In the genomic region with DNA sequence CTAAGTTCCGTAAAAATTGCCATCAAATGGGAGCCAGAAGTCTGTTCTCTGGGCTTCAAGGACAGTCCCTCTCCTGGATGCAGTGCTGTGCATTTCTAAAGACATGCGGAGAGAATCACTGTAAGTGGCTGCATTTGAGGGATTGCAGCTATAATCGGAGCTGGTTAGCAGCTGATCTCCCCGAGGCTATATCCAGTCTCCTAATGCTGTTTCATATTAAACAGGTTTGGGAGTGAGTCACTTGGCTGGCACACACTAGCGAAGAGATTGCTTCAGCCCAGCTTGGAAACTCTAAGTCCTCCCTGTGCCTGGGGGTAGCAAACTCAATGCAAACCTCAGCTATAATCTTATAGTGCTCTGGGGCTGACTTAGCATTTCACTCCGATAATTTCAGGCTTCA, we compare ENCODE assay signal across 8 mouse cellular contexts. TPM values are rescaled to one million over a fixed set of nuclear protein-coding genes. Genes with fewer than 3 reads are reported as not detected.
DNase-seq lines count a peak whose midpoint lies in the region; ATAC-seq and TF ChIP-seq lines count a peak whose summit lies in the region.

No protein-coding gene starts in this region.

- peaks cover 14% of the 10 kb centered on the region; the same call in 1 of the 2 replicates for H3K4me1 ChIP-seq in forebrain, embryonic 13.5 days
- H3K4me1 ChIP-seq in forebrain, embryonic 12.5 days: no peaks in the 10 kb centered on the region; the same call in 1 of the 2 replicates
- H3K4me1 ChIP-seq in hindbrain, embryonic 13.5 days (replicated peaks): peaks cover 22% of the 10 kb centered on the region
- peaks cover 19% of the 10 kb centered on the region for H3K4me1 ChIP-seq in limb, embryonic 15.5 days
- no peaks in the 10 kb centered on the region for H3K4me1 ChIP-seq in liver, embryonic 11.5 days (replicated peaks; ENCODE audit: control insufficient read depth, insufficient read depth, low read length)

- CTCF ChIA-PET in Patski (lab: Charles Lee): interaction anchor here (1.3 to 1.6 kb wide), 2 partner anchors 10 to 49 kb away, joined by 3 to 7 read pairs; no protein-coding TSS in a partner anchor

- no peak for TF ChIP-seq CTCF in Patski (IDR thresholded peaks at IDR 0.05)

- no peaks in the 10 kb centered on the region for H3K36me3 ChIP-seq in forebrain, embryonic 13.5 days (ENCODE audit: poor library complexity, severe bottlenecking)
- no peaks in the 10 kb centered on the region for H3K36me3 ChIP-seq in forebrain, embryonic 12.5 days (replicated peaks)
- no peaks in the 10 kb centered on the region for H3K36me3 ChIP-seq in hindbrain, embryonic 13.5 days
- no peaks in the 10 kb centered on the region for H3K36me3 ChIP-seq in limb, embryonic 15.5 days
- H3K36me3 ChIP-seq in liver, embryonic 11.5 days (ENCODE audit: control insufficient read depth, insufficient read depth, low read length): no peaks in the 10 kb centered on the region

- H3K4me3 ChIP-seq in forebrain, embryonic 13.5 days: no peak overlapping the region
- no peak overlapping the region for H3K4me3 ChIP-seq in forebrain, embryonic 12.5 days (replicated peaks)
- H3K4me3 ChIP-seq in hindbrain, embryonic 13.5 days: no peak overlapping the region
- no peak overlapping the region for H3K4me3 ChIP-seq in limb, embryonic 15.5 days
- no peak overlapping the region for H3K4me3 ChIP-seq in liver, embryonic 11.5 days (ENCODE audit: low read depth, low read length)

- in situ Hi-C loops in Patski (cut with MboI; ENCODE audit: low pct_unique_long_range_greater_than_20kb): loop anchor here (10.0 kb wide), 1 partner anchor 231 kb away; the partner anchor contains the start of gene Pccb

- no peaks in the 10 kb centered on the region for H3K27me3 ChIP-seq in forebrain, embryonic 13.5 days
- H3K27me3 ChIP-seq in forebrain, embryonic 12.5 days: no peaks in the 10 kb centered on the region
- no peaks in the 10 kb centered on the region for H3K27me3 ChIP-seq in Patski
- H3K27me3 ChIP-seq in hindbrain, embryonic 13.5 days: no peaks in the 10 kb centered on the region
- H3K27me3 ChIP-seq in limb, embryonic 15.5 days: no peaks in the 10 kb centered on the region
- H3K27me3 ChIP-seq in liver, embryonic 11.5 days (replicated peaks; ENCODE audit: control insufficient read depth, insufficient read depth, low read length): no peaks in the 10 kb centered on the region

- 0 out of 2 replicates have a peak overlapping the region, but pooled peaks have one; percentile 7 for H3K27ac ChIP-seq in forebrain, embryonic 13.5 days
- no peak overlapping the region for H3K27ac ChIP-seq in forebrain, embryonic 12.5 days
- peak overlapping the region; percentile 81 for H3K27ac ChIP-seq in hindbrain, embryonic 13.5 days
- H3K27ac ChIP-seq in limb, embryonic 15.5 days: 0 out of 2 replicates have a peak overlapping the region, but pooled peaks have one; percentile 33
- H3K27ac ChIP-seq in liver, embryonic 11.5 days (ENCODE audit: low read depth, low read length): no peak overlapping the region

- 63% methylated on average over 6 of the region's 6 CpGs for WGBS in forebrain, embryonic 13.5 days
- WGBS in forebrain, embryonic 12.5 days: 62% methylated on average over 6 of the region's 6 CpGs
- 51% methylated on average over 6 of the region's 6 CpGs for WGBS in hindbrain, embryonic 13.5 days
- 15% methylated on average over 6 of the region's 6 CpGs for WGBS in limb, embryonic 15.5 days
- 76% methylated on average over 6 of the region's 6 CpGs for WGBS in liver, embryonic 11.5 days

- 0 out of 2 replicates have a peak, but pooled peaks have one; percentile 38 for ATAC-seq in forebrain, embryonic 13.5 days
- ATAC-seq in forebrain, embryonic 12.5 days (ENCODE audit: low FRiP score): no peak
- ATAC-seq in Patski: peak; percentile 95
- peak; percentile 86 for ATAC-seq in hindbrain, embryonic 13.5 days (ENCODE audit: low FRiP score)
- peak; percentile 82; the same call in 1 of the 2 replicates for ATAC-seq in limb, embryonic 15.5 days (ENCODE audit: insufficient number of reproducible peaks, low FRiP score, low TSS enrichment, low read depth)
- no peak for ATAC-seq in liver, embryonic 11.5 days (replicated peaks; ENCODE audit: low FRiP score)

- H3K9me3 ChIP-seq in forebrain, embryonic 13.5 days (replicated peaks): no peaks in the 10 kb centered on the region
- no peaks in the 10 kb centered on the region for H3K9me3 ChIP-seq in forebrain, embryonic 12.5 days
- no peaks in the 10 kb centered on the region for H3K9me3 ChIP-seq in hindbrain, embryonic 13.5 days
- H3K9me3 ChIP-seq in limb, embryonic 15.5 days: no peaks in the 10 kb centered on the region
- H3K9me3 ChIP-seq in liver, embryonic 11.5 days (ENCODE audit: control insufficient read depth, low read length): no peaks in the 10 kb centered on the region

- POLR2A ChIA-PET in Patski (lab: Charles Lee): interaction anchor here (0.6 to 1.0 kb wide), 4 partner anchors 10 to 21 kb away, joined by 3 to 7 read pairs (median 3); no protein-coding TSS in a partner anchor

- H3K9ac ChIP-seq in forebrain, embryonic 13.5 days: no peak overlapping the region
- H3K9ac ChIP-seq in forebrain, embryonic 12.5 days: no peak overlapping the region
- H3K9ac ChIP-seq in hindbrain, embryonic 13.5 days: no peak overlapping the region
- H3K9ac ChIP-seq in limb, embryonic 15.5 days: no peak overlapping the region
- no peak overlapping the region for H3K9ac ChIP-seq in liver, embryonic 11.5 days (ENCODE audit: low read depth, low read length)

- no peak overlapping the region for H3K4me2 ChIP-seq in forebrain, embryonic 13.5 days
- H3K4me2 ChIP-seq in forebrain, embryonic 12.5 days: no peak overlapping the region
- peak overlapping the region; percentile 29; the same call in 1 of the 2 replicates for H3K4me2 ChIP-seq in hindbrain, embryonic 13.5 days
- H3K4me2 ChIP-seq in limb, embryonic 15.5 days: peak overlapping the region; percentile 22
- H3K4me2 ChIP-seq in liver, embryonic 11.5 days: no peak overlapping the region

- peak; percentile 87 for DNase-seq in Patski (ENCODE audit: low read depth, low spot score)
- DNase-seq in liver, embryonic 11.5 days (ENCODE audit: low spot score): no peak
- no peak for DNase-seq in gastrocnemius, adult 18-20 months (ENCODE audit: low spot score)
- no peak for DNase-seq in thymus, postnatal 4 days

RNA-seq across cellular contexts. Expression of gene Ppp2r3a, which starts 14.0 kb away (rescaled TPM):
- 15.9 and 17.3 TPM in 2 replicates for polyA plus RNA-seq in forebrain, embryonic 13.5 days (2015; fragmentation: Nextera tagmentation; extraction: Ambion mirVana)
- polyA plus RNA-seq in forebrain, embryonic 12.5 days (2016; fragmentation: Nextera tagmentation; extraction: Ambion mirVana): 17.7 and 18.9 TPM in 2 replicates
- polyA plus RNA-seq in Patski (2021): 42.2 TPM
- 28.7 and 29.1 TPM in 2 replicates for polyA plus RNA-seq in hindbrain, embryonic 13.5 days (2015; fragmentation: Nextera tagmentation; extraction: Ambion mirVana)
- 17.3 and 22.6 TPM in 2 replicates for polyA plus RNA-seq in limb, embryonic 15.5 days (2015; fragmentation: Nextera tagmentation; extraction: Ambion mirVana)
- 7.5 and 7.9 TPM in 2 replicates for polyA plus RNA-seq in liver, embryonic 11.5 days (2014; fragmentation: Nextera tagmentation; extraction: Ambion mirVana)
- total RNA-seq in gastrocnemius, adult 18-20 months (2021): 100 to 1,000 TPM; 167 to 176 TPM

Comparison
In these comparisons a context has a peak if more than half of its experiments do, and no peak if none do; other contexts are left out.
1. ATAC-seq: peak in forebrain, embryonic 13.5 days (single experiment), Patski (single experiment), hindbrain, embryonic 13.5 days (single experiment) and limb, embryonic 15.5 days (single experiment); none in forebrain, embryonic 12.5 days (single experiment) and liver, embryonic 11.5 days (single experiment).
2. H3K27ac ChIP-seq: peak in forebrain, embryonic 13.5 days (single experiment), hindbrain, embryonic 13.5 days (single experiment) and limb, embryonic 15.5 days (single experiment); none in forebrain, embryonic 12.5 days (single experiment) and liver, embryonic 11.5 days (single experiment).
3. H3K4me2 ChIP-seq: peak in hindbrain, embryonic 13.5 days (single experiment) and limb, embryonic 15.5 days (single experiment); none in forebrain, embryonic 13.5 days (single experiment), forebrain, embryonic 12.5 days (single experiment) and liver, embryonic 11.5 days (single experiment).